Mouse (Mus musculus) MEL (cell line): Measurements from ENCODE around the gene Oas1d. TPM values are rescaled to one million over a fixed set of nuclear protein-coding genes. Genes with fewer than 3 reads are reported as not detected.
"Not testable (repeated sequence)": the region's sequence is repeated elsewhere in the genome, so short reads cannot be mapped to it uniquely, and the experiment has no call there.

ENCODE experiments used
- DNase-seq: peaks from one replicate; pipeline ENCODE4 v3.0.0; 2011; ENCODE audit warnings: low read depth, low spot score
- H3K27ac ChIP-seq: 2 replicates; pipeline ENCODE4 v1.5.1; 2012; ENCODE audit warnings: low read depth, mild to moderate bottlenecking, control low read depth, low read length, moderate library complexity; ENCODE audit not compliant: control insufficient read depth
- H3K27me3 ChIP-seq, 2 experiments: fragments of 150-350 bp in 1 of 2; sonication (generic) in 1 of 2; 2 replicates each; pipeline ENCODE4 v1.6.1; 2012; ENCODE audit warnings: low read length in 2 of 2, mild to moderate bottlenecking in 2 of 2, improper control_type of control experiment in 1 of 2, moderate library complexity in 1 of 2; ENCODE audit not compliant: insufficient read depth in 2 of 2, control insufficient read depth in 1 of 2
- H3K36me3 ChIP-seq, 2 experiments: 2 replicates each; pipeline ENCODE4 v1.6.1; 2012 to 2014; ENCODE audit warnings: low read length in 2 of 2, improper control_type of control experiment in 1 of 2, inconsistent platforms in 1 of 2, mild to moderate bottlenecking in 1 of 2; ENCODE audit not compliant: insufficient read depth in 2 of 2, control insufficient read depth in 1 of 2
- H3K4me1 ChIP-seq, 2 experiments: fragments of 150-350 bp in 1 of 2; sonication (generic) in 1 of 2; 2 replicates each; pipeline ENCODE4 v1.6.1; 2012; ENCODE audit warnings: low read length in 2 of 2, improper control_type of control experiment in 1 of 2, mild to moderate bottlenecking in 1 of 2; ENCODE audit not compliant: insufficient read depth in 2 of 2, control insufficient read depth in 1 of 2
- H3K4me3 ChIP-seq, 2 experiments: fragments of 150-350 bp in 1 of 2; sonication (generic) in 1 of 2; 2 replicates each; pipeline ENCODE4 v1.5.1; 2012; ENCODE audit warnings: low read depth in 2 of 2, low read length in 2 of 2, mild to moderate bottlenecking in 2 of 2, moderate library complexity in 2 of 2, control low read depth in 1 of 2, improper control_type of control experiment in 1 of 2; ENCODE audit not compliant: control insufficient read depth in 1 of 2, insufficient read depth in 1 of 2
- H3K79me2 ChIP-seq: 2 replicates; pipeline ENCODE4 v1.6.1; 2012; ENCODE audit warnings: mild to moderate bottlenecking, low read length, moderate library complexity; ENCODE audit not compliant: control insufficient read depth, poor library complexity, insufficient read depth
- H3K9ac ChIP-seq: 2 replicates; pipeline ENCODE4 v1.6.1; 2012; ENCODE audit warnings: low read depth, mild to moderate bottlenecking, control low read depth, low read length, moderate library complexity; ENCODE audit not compliant: control insufficient read depth, poor library complexity, severe bottlenecking
- H3K9me3 ChIP-seq: fragments of 150-350 bp; sonication (generic); replicated peaks from 2 replicates; pipeline ENCODE4 v1.6.1; 2012; ENCODE audit warnings: mild to moderate bottlenecking, low read length, improper control_type of control experiment, moderate library complexity; ENCODE audit not compliant: insufficient read depth
- CHD2 ChIP-seq: IDR thresholded peaks from 2 replicates; pipeline ENCODE4 v1.6.1; 2011; ENCODE audit warnings: low read length, improper control_type of control experiment
- CTCF ChIP-seq, 3 experiments: IDR thresholded peaks in 2 of 3; conservative IDR thresholded peaks in 1 of 3; 2 replicates each; pipeline ENCODE4 v1.5.1; 2011 to 2012; ENCODE audit warnings: low read length in 3 of 3, low read depth in 2 of 3, mild to moderate bottlenecking in 2 of 3, improper control_type of control experiment in 1 of 3, inconsistent platforms in 1 of 3, mixed read lengths in 1 of 3, moderate library complexity in 1 of 3; ENCODE audit not compliant: control insufficient read depth in 1 of 3, insufficient read depth in 1 of 3, poor library complexity in 1 of 3, severe bottlenecking in 1 of 3
- ELF1 ChIP-seq: IDR thresholded peaks from 2 replicates; pipeline ENCODE4 v1.6.1; 2014; ENCODE audit warnings: low read depth, mild to moderate bottlenecking, inconsistent platforms, low read length, improper control_type of control experiment, moderate library complexity
- GATA1 ChIP-seq: IDR thresholded peaks from 2 replicates; pipeline ENCODE4 v1.6.1; 2011; ENCODE audit warnings: low read depth, low read length, improper control_type of control experiment
- MEF2A ChIP-seq: IDR thresholded peaks from 2 replicates; pipeline ENCODE4 v1.6.1; 2014; ENCODE audit warnings: low read depth, mild to moderate bottlenecking, inconsistent platforms, low read length, improper control_type of control experiment; ENCODE audit not compliant: poor library complexity, insufficient replicate concordance, severe bottlenecking; ENCODE audit errors: extremely low read depth
- MYB ChIP-seq: IDR thresholded peaks from 2 replicates; pipeline ENCODE4 v1.6.1; 2011; ENCODE audit warnings: mild to moderate bottlenecking, low read depth, low read length, improper control_type of control experiment
- MYC ChIP-seq: IDR thresholded peaks from 2 replicates; pipeline ENCODE4 v1.6.1; 2011; ENCODE audit warnings: low read depth, mild to moderate bottlenecking, low read length, improper control_type of control experiment, moderate library complexity
- NRF1 ChIP-seq: IDR thresholded peaks from 2 replicates; pipeline ENCODE4 v1.6.1; 2014; ENCODE audit warnings: low read depth, mild to moderate bottlenecking, inconsistent platforms, low read length, improper control_type of control experiment, moderate library complexity; ENCODE audit not compliant: poor library complexity, insufficient read depth, severe bottlenecking
- RAD21 ChIP-seq: IDR thresholded peaks from 2 replicates; pipeline ENCODE4 v1.6.1; 2011; ENCODE audit warnings: mild to moderate bottlenecking, low read depth, low read length, improper control_type of control experiment
- TAL1 ChIP-seq: IDR thresholded peaks from 2 replicates; pipeline ENCODE4 v1.6.1; 2012; ENCODE audit warnings: mild to moderate bottlenecking, inconsistent platforms, low read length, moderate library complexity, mixed read lengths
- ZC3H11A ChIP-seq: IDR thresholded peaks from 2 replicates; pipeline ENCODE4 v1.6.1; 2012; ENCODE audit warnings: low read depth, mild to moderate bottlenecking, inconsistent platforms, low read length, improper control_type of control experiment
- ZKSCAN1 ChIP-seq: IDR thresholded peaks from 2 replicates; pipeline ENCODE4 v1.6.1; 2012; ENCODE audit warnings: low read depth, mild to moderate bottlenecking, inconsistent platforms, low read length, improper control_type of control experiment, moderate library complexity
- polyA plus RNA-seq, 2 experiments: library from polyadenylated mRNA; stranded (reverse) in 1 of 2; unstranded in 1 of 2; fragments of >175 nt in 1 of 2; fragments of >200 nt in 1 of 2; gene quantifications; 2 replicates each; pipeline versions ENCODE4 v1.2.1 to v1.2.4; 2012; ENCODE audit warnings: low replicate concordance in 2 of 2, low read depth in 1 of 2; ENCODE audit not compliant: insufficient read length in 2 of 2, insufficient read depth in 1 of 2, missing spikeins in 1 of 2
- total RNA-seq: library from RNA; depleted of rRNA; stranded (reverse); fragments of 300-350 nt; gene quantifications from 2 replicates; pipeline ENCODE4 v1.2.3, GENCODE M21; 2012; rRNA removed

The Oas1d gene
- total RNA-seq: not detected in 2 replicates
- not detected for polyA plus RNA-seq

- H3K4me3 ChIP-seq, H3K27me3 ChIP-seq, DNase-seq, H3K36me3 ChIP-seq, H3K9me3 ChIP-seq, H3K79me2 ChIP-seq, H3K27ac ChIP-seq, H3K4me1 ChIP-seq, H3K9ac ChIP-seq: not testable (repeated sequence)
These were observed at the start of gene Oas1d for GRCm38 (mm10) chr5:120914204-120914603. TSS of gene Oas1d (plus strand) at chr5:120914536.

- Histone ChIP-seq H3K27ac (no peak overlapping the region), H3K36me3 (no peaks in the 10 kb centered on the region), H3K4me1 (no peaks in the 10 kb centered on the region), H3K4me3 (no peak overlapping the region), H3K9me3 (no peaks in the 10 kb centered on the region), H3K27me3 (no peaks in the 10 kb centered on the region)
- TF ChIP-seq MYC: no peak
- TF ChIP-seq CHD2: no peak
- no peak for TF ChIP-seq NRF1
- TF ChIP-seq ELF1: no peak
- peak in 2 of 3 experiments; percentile 31 to 54; a peak in 4 of 6 replicates for TF ChIP-seq CTCF (IDR thresholded peaks at IDR 0.05 in 2 of 3, conservative IDR thresholded peaks at IDR 0.05 in 1 of 3; ENCODE audit: control insufficient read depth in 1 of 3, insufficient read depth in 1 of 3, low read depth in 2 of 3, low read length in 3 of 3, poor library complexity in 1 of 3, severe bottlenecking in 1 of 3)
- peak; percentile 9 for TF ChIP-seq RAD21
- TF ChIP-seq TAL1: no peak
- TF ChIP-seq, all 39 proteins: peak for 2
- peak; percentile 7 for DNase-seq
- H3K79me2 ChIP-seq: no peaks in the 10 kb centered on the region
- H3K9ac ChIP-seq: no peak overlapping the region
These were observed 48.9 kb upstream of the Oas1d start for GRCm38 (mm10) chr5:120865336-120865860.

GRCm38 (mm10) chr5:120869436-120870015 is 44.8 kb upstream of the Oas1d start:
- no peak overlapping the region for H3K27ac ChIP-seq
- no peak for DNase-seq
- no peak for TF ChIP-seq ZC3H11A
- no peak for TF ChIP-seq ZKSCAN1
- no peak for TF ChIP-seq MYB
- TF ChIP-seq ELF1: no peak
- TF ChIP-seq MEF2A: no peak
- TF ChIP-seq GATA1: no peak
- no peaks in the 10 kb centered on the region for H3K79me2 ChIP-seq
- H3K9me3 ChIP-seq: no peaks in the 10 kb centered on the region
- no peak overlapping the region for H3K9ac ChIP-seq
- no peaks in the 10 kb centered on the region for H3K27me3 ChIP-seq
- no peaks in the 10 kb centered on the region for H3K4me1 ChIP-seq
- H3K4me3 ChIP-seq: no peak overlapping the region
- no peaks in the 10 kb centered on the region for H3K36me3 ChIP-seq
